In genomic region chr7:28505585-28505984, GRCm38 (mm10) we compare ENCODE assay signal across 17 mouse cellular contexts. TPM values are rescaled to one million over a fixed set of nuclear protein-coding genes. Genes with fewer than 3 reads are reported as not detected.
DNase-seq lines count a peak whose midpoint lies in the region; ATAC-seq and TF ChIP-seq lines count a peak whose summit lies in the region.
"Had no signal": no experiment of that assay in that cellular context is flagged by ENCODE, and none has a peak within 500 bp of the region (broad histone marks: within the 10 kb centered on the region; RNA-seq: fewer than 3 reads in every experiment).

No protein-coding gene starts in this region.

- no peak overlapping the region for H3K27ac ChIP-seq in lung, embryonic 14.5 days (ENCODE audit: low read depth)
- no peak overlapping the region for H3K27ac ChIP-seq in intestine, embryonic 16.5 days (ENCODE audit: low read length)
- H3K27ac ChIP-seq in forebrain, embryonic 16.5 days (ENCODE audit: low read length): no peak overlapping the region
- H3K27ac ChIP-seq: limb, embryonic 13.5 days; neural tube, embryonic 13.5 days had no signal

- H3K9ac ChIP-seq in lung, embryonic 14.5 days: no peak overlapping the region
- no peak overlapping the region for H3K9ac ChIP-seq in intestine, embryonic 16.5 days (ENCODE audit: low read depth, low read length)
- H3K9ac ChIP-seq in forebrain, embryonic 16.5 days (replicated peaks; ENCODE audit: low read depth, low read length): no peak overlapping the region
- H3K9ac ChIP-seq: limb, embryonic 13.5 days; neural tube, embryonic 13.5 days had no signal

- H3K36me3 ChIP-seq in lung, embryonic 14.5 days (ENCODE audit: insufficient read depth): no peaks in the 10 kb centered on the region
- no peaks in the 10 kb centered on the region for H3K36me3 ChIP-seq in intestine, embryonic 16.5 days (ENCODE audit: control insufficient read depth, insufficient read depth, low read length)
- H3K36me3 ChIP-seq in forebrain, embryonic 16.5 days (ENCODE audit: control insufficient read depth, insufficient read depth): no peaks in the 10 kb centered on the region
- H3K36me3 ChIP-seq: limb, embryonic 13.5 days; neural tube, embryonic 13.5 days had no signal

- H3K9me3 ChIP-seq in lung, embryonic 14.5 days (ENCODE audit: low read depth, low read length): no peaks in the 10 kb centered on the region
- H3K9me3 ChIP-seq in intestine, embryonic 16.5 days (ENCODE audit: control insufficient read depth, low read length): no peaks in the 10 kb centered on the region
- no peaks in the 10 kb centered on the region for H3K9me3 ChIP-seq in forebrain, embryonic 16.5 days (ENCODE audit: control insufficient read depth, low read length)

- no peaks in the 10 kb centered on the region for H3K4me1 ChIP-seq in lung, embryonic 14.5 days (ENCODE audit: insufficient read depth)
- no peaks in the 10 kb centered on the region for H3K4me1 ChIP-seq in intestine, embryonic 16.5 days (ENCODE audit: control insufficient read depth, insufficient read depth, low read length)
- H3K4me1 ChIP-seq in forebrain, embryonic 16.5 days (replicated peaks; ENCODE audit: control insufficient read depth, insufficient read depth, low read length): no peaks in the 10 kb centered on the region
- H3K4me1 ChIP-seq: limb, embryonic 13.5 days; neural tube, embryonic 13.5 days had no signal

- no peak overlapping the region for H3K4me3 ChIP-seq in lung, embryonic 14.5 days (ENCODE audit: low read depth, low read length)
- no peak overlapping the region for H3K4me3 ChIP-seq in intestine, embryonic 16.5 days (ENCODE audit: low read length)
- H3K4me3 ChIP-seq in forebrain, embryonic 16.5 days (replicated peaks; ENCODE audit: low read length): no peak overlapping the region
- H3K4me3 ChIP-seq: limb, embryonic 13.5 days; neural tube, embryonic 13.5 days had no signal

- H3K4me2 ChIP-seq in lung, embryonic 14.5 days: no peak overlapping the region
- H3K4me2 ChIP-seq in intestine, embryonic 16.5 days (ENCODE audit: low read depth, low read length): no peak overlapping the region
- no peak overlapping the region for H3K4me2 ChIP-seq in forebrain, embryonic 16.5 days (ENCODE audit: low read length)
- H3K4me2 ChIP-seq: limb, embryonic 13.5 days; neural tube, embryonic 13.5 days had no signal

- no peak for ATAC-seq in lung, embryonic 14.5 days (ENCODE audit: insufficient read depth)
- ATAC-seq in megakaryocyte progenitor cell, adult 5-6 weeks (replicated peaks; ENCODE audit: poor library complexity): peak; percentile 58; the same call in 1 of the 2 replicates
- no peak for ATAC-seq in intestine, embryonic 16.5 days
- no peak for ATAC-seq in forebrain, embryonic 16.5 days

- 6% methylated on average over 5 of the region's 5 CpGs for WGBS in lung, embryonic 14.5 days
- 5% methylated on average over 5 of the region's 5 CpGs for WGBS in intestine, embryonic 16.5 days
- WGBS in forebrain, embryonic 16.5 days: 11% methylated on average over 5 of the region's 5 CpGs

- no peak for TF ChIP-seq CTCF in lung, embryonic 14.5 days (IDR thresholded peaks at IDR 0.05; ENCODE audit: low read depth)

- H3K27me3 ChIP-seq in lung, embryonic 14.5 days (ENCODE audit: insufficient read depth, low read length): no peaks in the 10 kb centered on the region
- H3K27me3 ChIP-seq in intestine, embryonic 16.5 days (replicated peaks; ENCODE audit: control insufficient read depth, insufficient read depth, low read length): no peaks in the 10 kb centered on the region
- H3K27me3 ChIP-seq in forebrain, embryonic 16.5 days (replicated peaks; ENCODE audit: control insufficient read depth, insufficient read depth, low read length): no peaks in the 10 kb centered on the region
- H3K27me3 ChIP-seq: limb, embryonic 13.5 days had no signal

- peak; percentile 68 for DNase-seq in adrenal gland, postnatal 10 days
- no peak for DNase-seq in adrenal gland, adult 18-20 months (ENCODE audit: low spot score in 2 of 2)
- DNase-seq in lung, embryonic 14.5 days: peak; percentile 69
- DNase-seq in lung, postnatal 25 days (ENCODE audit: low spot score): no peak
- DNase-seq in adrenal gland, postnatal 36 days: peak; percentile 52 to 76
- DNase-seq: cerebellum, adult 2 months; gastrocnemius, postnatal 10 days had no signal

RNA-seq across cellular contexts. Expression of gene Ifnl2, which starts 4.7 kb away (rescaled TPM):
- total RNA-seq in adrenal gland, postnatal 10 days (2021): not detected
- total RNA-seq in adrenal gland, adult 18-20 months (2021): not detected
- polyA plus RNA-seq in lung, embryonic 14.5 days (2014; fragmentation: Nextera tagmentation; extraction: Ambion mirVana): not detected in 2 replicates
- not detected for total RNA-seq in adrenal gland, postnatal 36 days (2021)
- not detected in 2 replicates for total RNA-seq in megakaryocyte progenitor cell, adult 5-6 weeks (2015)
- not detected in 2 replicates for total RNA-seq in megakaryocyte progenitor cell, adult 5-6 weeks (2017)
- polyA plus RNA-seq in intestine, embryonic 16.5 days (2015; fragmentation: Nextera tagmentation; extraction: Ambion mirVana): not detected in 2 replicates
- polyA plus RNA-seq in forebrain, embryonic 16.5 days (2015; fragmentation: Nextera tagmentation; extraction: Ambion mirVana): not detected in 2 replicates
- total RNA-seq: gastrocnemius, postnatal 10 days; heart, postnatal 14 days had no signal
- polyA plus RNA-seq: C2C12; cerebellum, adult 2 months; large intestine, adult 2 months; limb, embryonic 13.5 days; neural tube, embryonic 13.5 days; small intestine, adult 2 months; urinary bladder, adult 2 months had no signal

RNA-seq across cellular contexts. Expression of gene Ifnl3, which starts 17.1 kb away (rescaled TPM):
- not detected for total RNA-seq in adrenal gland, postnatal 10 days (2021)
- total RNA-seq in adrenal gland, adult 18-20 months (2021): not detected
- not detected in 2 replicates for polyA plus RNA-seq in lung, embryonic 14.5 days (2014; fragmentation: Nextera tagmentation; extraction: Ambion mirVana)
- not detected for total RNA-seq in adrenal gland, postnatal 36 days (2021)
- not detected in 2 replicates for total RNA-seq in megakaryocyte progenitor cell, adult 5-6 weeks (2015)
- total RNA-seq in megakaryocyte progenitor cell, adult 5-6 weeks (2017): not detected in 2 replicates
- not detected in 2 replicates for polyA plus RNA-seq in intestine, embryonic 16.5 days (2015; fragmentation: Nextera tagmentation; extraction: Ambion mirVana)
- not detected in 2 replicates for polyA plus RNA-seq in forebrain, embryonic 16.5 days (2015; fragmentation: Nextera tagmentation; extraction: Ambion mirVana)
- total RNA-seq: gastrocnemius, postnatal 10 days; heart, postnatal 14 days had no signal
- polyA plus RNA-seq: C2C12; cerebellum, adult 2 months; large intestine, adult 2 months; limb, embryonic 13.5 days; neural tube, embryonic 13.5 days; small intestine, adult 2 months; urinary bladder, adult 2 months had no signal

RNA-seq across cellular contexts. Expression of gene Sycn, which starts 35.1 kb away (rescaled TPM):
- not detected for total RNA-seq in adrenal gland, postnatal 10 days (2021)
- not detected for total RNA-seq in adrenal gland, adult 18-20 months (2021)
- not detected in 2 replicates for polyA plus RNA-seq in lung, embryonic 14.5 days (2014; fragmentation: Nextera tagmentation; extraction: Ambion mirVana)
- total RNA-seq in adrenal gland, postnatal 36 days (2021): not detected
- not detected in 2 replicates for total RNA-seq in megakaryocyte progenitor cell, adult 5-6 weeks (2015)
- total RNA-seq in megakaryocyte progenitor cell, adult 5-6 weeks (2017): not detected in 2 replicates
- 94.3 and 150 TPM in 2 replicates for polyA plus RNA-seq in intestine, embryonic 16.5 days (2015; fragmentation: Nextera tagmentation; extraction: Ambion mirVana)
- polyA plus RNA-seq in forebrain, embryonic 16.5 days (2015; fragmentation: Nextera tagmentation; extraction: Ambion mirVana): not detected in 2 replicates
- total RNA-seq: gastrocnemius, postnatal 10 days; heart, postnatal 14 days had no signal
- polyA plus RNA-seq: C2C12; cerebellum, adult 2 months; limb, embryonic 13.5 days; neural tube, embryonic 13.5 days; urinary bladder, adult 2 months had no signal

RNA-seq across cellular contexts. Expression of gene Nccrp1, which starts 41.5 kb away (rescaled TPM):
- total RNA-seq in adrenal gland, postnatal 10 days (2021): not detected
- total RNA-seq in adrenal gland, adult 18-20 months (2021): not detected
- not detected in 2 replicates for polyA plus RNA-seq in lung, embryonic 14.5 days (2014; fragmentation: Nextera tagmentation; extraction: Ambion mirVana)
- total RNA-seq in adrenal gland, postnatal 36 days (2021): under 1 TPM in 1 of 2 experiments, not detected in 1; 0.20 TPM
- total RNA-seq in megakaryocyte progenitor cell, adult 5-6 weeks (2015): not detected in 2 replicates
- total RNA-seq in megakaryocyte progenitor cell, adult 5-6 weeks (2017): not detected in 2 replicates
- polyA plus RNA-seq in intestine, embryonic 16.5 days (2015; fragmentation: Nextera tagmentation; extraction: Ambion mirVana): 0.09 and 0.20 TPM in 2 replicates
- polyA plus RNA-seq in forebrain, embryonic 16.5 days (2015; fragmentation: Nextera tagmentation; extraction: Ambion mirVana): not detected in 2 replicates
- total RNA-seq: gastrocnemius, postnatal 10 days; heart, postnatal 14 days had no signal
- polyA plus RNA-seq: C2C12; limb, embryonic 13.5 days; neural tube, embryonic 13.5 days had no signal

RNA-seq across cellular contexts. Expression of gene Lrfn1, which starts 53.8 kb away (rescaled TPM):
- 10 to 100 TPM in 1 of 2 experiments, 1 to 10 TPM in 1; 9.2 to 13.0 TPM for total RNA-seq in adrenal gland, postnatal 10 days (2021)
- total RNA-seq in adrenal gland, adult 18-20 months (2021): 10 to 100 TPM; 10.7 to 13.1 TPM
- polyA plus RNA-seq in lung, embryonic 14.5 days (2014; fragmentation: Nextera tagmentation; extraction: Ambion mirVana): 4.4 and 6.6 TPM in 2 replicates
- 10 to 100 TPM; 15.6 to 17.5 TPM for total RNA-seq in adrenal gland, postnatal 36 days (2021)
- total RNA-seq in megakaryocyte progenitor cell, adult 5-6 weeks (2015): 1.2 TPM in 2 replicates
- 1.7 and 2.3 TPM in 2 replicates for total RNA-seq in megakaryocyte progenitor cell, adult 5-6 weeks (2017)
- 1.1 and 1.3 TPM in 2 replicates for polyA plus RNA-seq in intestine, embryonic 16.5 days (2015; fragmentation: Nextera tagmentation; extraction: Ambion mirVana)
- 9.1 and 10.6 TPM in 2 replicates for polyA plus RNA-seq in forebrain, embryonic 16.5 days (2015; fragmentation: Nextera tagmentation; extraction: Ambion mirVana)
- polyA plus RNA-seq: C2C12 had no signal

Comparison
In these comparisons a context has a peak if more than half of its experiments do, and no peak if none do; other contexts are left out.
1. DNase-seq: peak in adrenal gland, postnatal 10 days (single experiment), lung, embryonic 14.5 days (single experiment) and adrenal gland, postnatal 36 days (2 of 2); none in adrenal gland, adult 18-20 months (0 of 2) and lung, postnatal 25 days (single experiment).